Mouse (Mus musculus) liver (tissue): ENCODE measurements around the gene Gng3.
A peak's percentile ranks its signal among the peaks of the same experiment; 100 is the strongest.
"Not testable (repeated sequence)": the region's sequence is repeated elsewhere in the genome, so short reads cannot be mapped to it uniquely, and the experiment has no call there.

Experiments
- DNase-seq: peaks from one replicate; pipeline ENCODE4 v3.0.0-alpha.2; 2020; ENCODE audit warnings: mixed read lengths

Gene Gng3

GRCm38 (mm10) chr19:8839103-8839907 is at the start of gene Gng3:
Gng3 (minus strand) TSS chr19:8839194.
- no peak for DNase-seq

GRCm38 (mm10) chr19:8887585-8888463 is 48.8 kb upstream of the Gng3 start:
- DNase-seq = peak; percentile 24

GRCm38 (mm10) chr19:8886916-8887584 is 48.1 kb upstream of the Gng3 start:
- no peak for DNase-seq

GRCm38 (mm10) chr19:8883616-8884015 is 44.6 kb upstream of the Gng3 start, which contains the start of the genes Lbhd1 and Gm49403:
Lbhd1 (plus strand) TSS chr19:8883732.
Gm49403 (plus strand) TSS chr19:8883930.
- DNase-seq = no peak

- no peak for DNase-seq
Measured at GRCm38 (mm10) chr19:8881034-8881392, 42.0 kb upstream of the Gng3 start.

GRCm38 (mm10) chr19:8880311-8881033 is 41.5 kb upstream of the Gng3 start, which contains the start of gene Uqcc3:
Uqcc3 (minus strand) TSS chr19:8880923.
- DNase-seq = peak; percentile 88

GRCm38 (mm10) chr19:8875031-8875430 is 36.0 kb upstream of the Gng3 start:
- DNase-seq = no peak

GRCm38 (mm10) chr19:8872266-8872840 is 33.4 kb upstream of the Gng3 start:
- no peak for DNase-seq

- peak; percentile 96 for DNase-seq
Measured at GRCm38 (mm10) chr19:8871267-8872186, 32.5 kb upstream of the Gng3 start, which contains the start of gene Ubxn1. Ubxn1 (plus strand) TSS chr19:8871496.

- no peak for DNase-seq
Measured at GRCm38 (mm10) chr19:8870838-8871237, 31.8 kb upstream of the Gng3 start.

GRCm38 (mm10) chr19:8870381-8870780 is 31.4 kb upstream of the Gng3 start:
- not testable (repeated sequence) for DNase-seq

- no peak for DNase-seq
Measured at GRCm38 (mm10) chr19:8864265-8864664, 25.3 kb upstream of the Gng3 start.

GRCm38 (mm10) chr19:8859018-8859417 is 20.0 kb upstream of the Gng3 start:
- DNase-seq = peak; percentile 46

- peak; percentile 69 for DNase-seq
Measured at GRCm38 (mm10) chr19:8857689-8858088, 18.7 kb upstream of the Gng3 start.

- DNase-seq = no peak
Measured at GRCm38 (mm10) chr19:8853117-8853516, 14.1 kb upstream of the Gng3 start.

- DNase-seq = no peak
Measured at GRCm38 (mm10) chr19:8852236-8852928, 13.4 kb upstream of the Gng3 start.

- peak; percentile 30 for DNase-seq
Measured at GRCm38 (mm10) chr19:8851639-8852038, 12.6 kb upstream of the Gng3 start.

GRCm38 (mm10) chr19:8850402-8850901 is 11.5 kb upstream of the Gng3 start, which contains the start of gene Lrrn4cl:
Lrrn4cl (plus strand) TSS chr19:8850768.
- no peak for DNase-seq

GRCm38 (mm10) chr19:8848356-8848755 is 9.4 kb upstream of the Gng3 start:
- no peak for DNase-seq
